9 mouse cellular contexts compared by ENCODE assay signal in the genomic region with DNA sequence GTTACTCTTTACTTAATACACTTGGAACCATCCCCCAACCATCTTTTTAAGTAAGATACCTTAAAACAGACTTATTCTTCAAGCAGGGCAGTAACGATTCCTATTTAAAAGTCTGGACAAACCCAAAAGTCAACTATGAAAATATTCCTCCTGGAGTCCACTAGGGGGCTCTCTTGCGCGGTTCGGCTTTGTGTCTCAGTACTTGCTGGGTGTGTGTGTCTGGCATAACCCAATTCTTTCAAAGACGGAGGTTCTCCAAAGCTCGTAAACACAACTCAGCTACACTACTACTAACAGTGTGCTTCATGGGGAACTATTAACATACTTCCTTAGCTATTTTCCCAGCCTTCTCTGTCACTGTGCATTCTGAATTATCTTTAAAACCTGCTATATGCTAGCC.
DNase-seq lines count a peak whose midpoint lies in the region; ATAC-seq and TF ChIP-seq lines count a peak whose summit lies in the region.
"Had no signal": no experiment of that assay in that cellular context is flagged by ENCODE, and none has a peak within 500 bp of the region (broad histone marks: within the 10 kb centered on the region; RNA-seq: fewer than 3 reads in every experiment).

No protein-coding gene starts in this region.

- no peaks in the 10 kb centered on the region for H3K36me3 ChIP-seq in neural tube, embryonic 15.5 days
- no peaks in the 10 kb centered on the region for H3K36me3 ChIP-seq in forebrain, embryonic 13.5 days (ENCODE audit: poor library complexity, severe bottlenecking)
- no peaks in the 10 kb centered on the region for H3K36me3 ChIP-seq in hindbrain, embryonic 16.5 days (ENCODE audit: control insufficient read depth, insufficient read depth, low read length)
- no peaks in the 10 kb centered on the region for H3K36me3 ChIP-seq in midbrain, embryonic 14.5 days (ENCODE audit: control insufficient read depth, insufficient read depth, low read length)

- no peaks in the 10 kb centered on the region for H3K4me1 ChIP-seq in neural tube, embryonic 15.5 days
- no peaks in the 10 kb centered on the region for H3K4me1 ChIP-seq in bone marrow macrophage, adult 2 months (ENCODE audit: control insufficient read depth, insufficient read depth, low read length)
- no peaks in the 10 kb centered on the region for H3K4me1 ChIP-seq in forebrain, embryonic 13.5 days
- H3K4me1 ChIP-seq in hindbrain, embryonic 16.5 days (ENCODE audit: control insufficient read depth, insufficient read depth, low read depth, low read length) = no peaks in the 10 kb centered on the region
- H3K4me1 ChIP-seq in midbrain, embryonic 14.5 days (ENCODE audit: control insufficient read depth, insufficient read depth, low read length) = no peaks in the 10 kb centered on the region

- peak; percentile 79 for TF ChIP-seq CTCF in bone marrow macrophage, adult 2 months (IDR thresholded peaks at IDR 0.05; ENCODE audit: low read depth, low read length)

- no peaks in the 10 kb centered on the region for H3K27me3 ChIP-seq in neural tube, embryonic 15.5 days (replicated peaks)
- H3K27me3 ChIP-seq in forebrain, embryonic 13.5 days = no peaks in the 10 kb centered on the region
- no peaks in the 10 kb centered on the region for H3K27me3 ChIP-seq in hindbrain, embryonic 16.5 days (replicated peaks; ENCODE audit: control insufficient read depth, insufficient read depth, low read length)
- no peaks in the 10 kb centered on the region for H3K27me3 ChIP-seq in midbrain, embryonic 14.5 days (ENCODE audit: control insufficient read depth, insufficient read depth, low read length)

- H3K4me2 ChIP-seq in neural tube, embryonic 15.5 days = no peak overlapping the region
- H3K4me2 ChIP-seq in forebrain, embryonic 13.5 days = no peak overlapping the region
- no peak overlapping the region for H3K4me2 ChIP-seq in hindbrain, embryonic 16.5 days (ENCODE audit: low read length)
- no peak overlapping the region for H3K4me2 ChIP-seq in midbrain, embryonic 14.5 days (ENCODE audit: low read length)

- H3K9ac ChIP-seq in neural tube, embryonic 15.5 days (replicated peaks) = no peak overlapping the region
- no peak overlapping the region for H3K9ac ChIP-seq in forebrain, embryonic 13.5 days
- no peak overlapping the region for H3K9ac ChIP-seq in hindbrain, embryonic 16.5 days (ENCODE audit: low read depth, low read length)
- H3K9ac ChIP-seq in midbrain, embryonic 14.5 days (replicated peaks; ENCODE audit: low read length) = no peak overlapping the region

- H3K9me3 ChIP-seq in neural tube, embryonic 15.5 days (replicated peaks) = no peaks in the 10 kb centered on the region
- H3K9me3 ChIP-seq in forebrain, embryonic 13.5 days (replicated peaks) = no peaks in the 10 kb centered on the region
- no peaks in the 10 kb centered on the region for H3K9me3 ChIP-seq in hindbrain, embryonic 16.5 days (ENCODE audit: control insufficient read depth, low read length)
- H3K9me3 ChIP-seq in midbrain, embryonic 14.5 days (ENCODE audit: control insufficient read depth, low read length) = no peaks in the 10 kb centered on the region

- no peak for TF ChIP-seq POLR2A in bone marrow macrophage, adult 2 months (IDR thresholded peaks at IDR 0.05; ENCODE audit: borderline replicate concordance, low read depth, low read length)

- peak; percentile 40 for DNase-seq in neural tube, embryonic 10.5 days (ENCODE audit: extremely low spot score, low spot score)
- peak; percentile 64 to 69 for DNase-seq in left cerebral cortex, adult 18-20 months (ENCODE audit: low spot score in 2 of 2)
- DNase-seq in midbrain, embryonic 14.5 days = peak; percentile 71
- DNase-seq in thymus, postnatal 36 days = peak; percentile 43 to 47

- no peak overlapping the region for H3K27ac ChIP-seq in neural tube, embryonic 15.5 days (replicated peaks)
- no peak overlapping the region for H3K27ac ChIP-seq in bone marrow macrophage, adult 2 months (ENCODE audit: insufficient read depth, low read depth, low read length)
- no peak overlapping the region for H3K27ac ChIP-seq in forebrain, embryonic 13.5 days
- no peak overlapping the region for H3K27ac ChIP-seq in hindbrain, embryonic 16.5 days (ENCODE audit: low read depth, low read length)
- H3K27ac ChIP-seq in midbrain, embryonic 14.5 days (replicated peaks; ENCODE audit: low read depth, low read length) = no peak overlapping the region

- ATAC-seq in neural tube, embryonic 15.5 days (ENCODE audit: low FRiP score) = no peak
- peak; percentile 57; the same call in 1 of the 2 replicates for ATAC-seq in forebrain, embryonic 13.5 days
- ATAC-seq in hindbrain, embryonic 16.5 days = peak; percentile 34; the same call in 1 of the 2 replicates
- peak; percentile 37; the same call in 1 of the 2 replicates for ATAC-seq in midbrain, embryonic 14.5 days (ENCODE audit: low FRiP score, low TSS enrichment)

- WGBS in neural tube, embryonic 15.5 days = 20% methylated on average over 6 of the region's 6 CpGs
- WGBS in forebrain, embryonic 13.5 days = 21% methylated on average over 6 of the region's 6 CpGs
- 25% methylated on average over 6 of the region's 6 CpGs for WGBS in hindbrain, embryonic 16.5 days
- WGBS in midbrain, embryonic 14.5 days = 23% methylated on average over 6 of the region's 6 CpGs

- no peak overlapping the region for H3K4me3 ChIP-seq in neural tube, embryonic 15.5 days (replicated peaks)
- H3K4me3 ChIP-seq in bone marrow macrophage, adult 2 months (ENCODE audit: insufficient read depth, low read length) = no peak overlapping the region
- no peak overlapping the region for H3K4me3 ChIP-seq in forebrain, embryonic 13.5 days
- no peak overlapping the region for H3K4me3 ChIP-seq in hindbrain, embryonic 16.5 days (ENCODE audit: low read length)
- no peak overlapping the region for H3K4me3 ChIP-seq in midbrain, embryonic 14.5 days (replicated peaks; ENCODE audit: low read depth, low read length)
- H3K4me3 ChIP-seq: myocyte had no signal
